Mouse (Mus musculus): ENCODE results near the gene Hist1h2ag. TPM values are rescaled to one million over a fixed set of nuclear protein-coding genes. Genes with fewer than 3 reads are reported as not detected.

The Hist1h2ag gene
- polyA plus RNA-seq, 1 experiment: 10.2 TPM

- no peak overlapping the region for H3K27ac ChIP-seq (ENCODE audit: insufficient read depth, low read length)
- H3K4me1 ChIP-seq (ENCODE audit: control insufficient read depth, insufficient read depth, insufficient read length): no peaks in the 10 kb centered on the region; the same call in 1 of the 2 replicates
- TF ChIP-seq POLR2A (IDR thresholded peaks at IDR 0.05; ENCODE audit: low read depth, low read length) (no peak), CTCF (IDR thresholded peaks at IDR 0.05; ENCODE audit: extremely low read depth, insufficient read depth, insufficient read length, insufficient replicate concordance) (no peak)
- no peaks in the 10 kb centered on the region for H3K36me3 ChIP-seq (ENCODE audit: control insufficient read depth, insufficient read depth, low read length)
- 84% methylated on average over 3 of the region's 3 CpGs for WGBS
- H3K27me3 ChIP-seq (ENCODE audit: control insufficient read depth, insufficient read depth, low read length): peaks cover 9% of the 10 kb centered on the region; the same call in 1 of the 2 replicates
- no peak for DNase-seq (ENCODE audit: low read depth in 1 of 2, low spot score in 2 of 2)
- no peak overlapping the region for H3K4me3 ChIP-seq (ENCODE audit: extremely low read depth, insufficient read depth, insufficient read length)
Observed at GRCm38 (mm10) chr13:22008707-22009106, 34.0 kb downstream of the Hist1h2ag start.

GRCm38 (mm10) chr13:22007872-22008271 is 34.9 kb downstream of the Hist1h2ag start:
- no peak for DNase-seq (ENCODE audit: low read depth in 1 of 2, low spot score in 2 of 2)
- Histone ChIP-seq H3K4me3 (ENCODE audit: extremely low read depth, insufficient read depth, insufficient read length) (no peak overlapping the region), H3K27ac (ENCODE audit: insufficient read depth, low read length) (no peak overlapping the region), H3K27me3 (ENCODE audit: control insufficient read depth, insufficient read depth, low read length) (peaks cover 9% of the 10 kb centered on the region; the same call in 1 of the 2 replicates), H3K4me1 (ENCODE audit: control insufficient read depth, insufficient read depth, insufficient read length) (no peaks in the 10 kb centered on the region; the same call in 1 of the 2 replicates), H3K36me3 (ENCODE audit: control insufficient read depth, insufficient read depth, low read length) (no peaks in the 10 kb centered on the region)
- TF ChIP-seq CTCF (IDR thresholded peaks at IDR 0.05; ENCODE audit: extremely low read depth, insufficient read depth, insufficient read length, insufficient replicate concordance) (no peak), POLR2A (IDR thresholded peaks at IDR 0.05; ENCODE audit: low read depth, low read length) (no peak)
- WGBS: 76% methylated on average over 7 of the region's 7 CpGs

GRCm38 (mm10) chr13:22007121-22007510 is 35.6 kb downstream of the Hist1h2ag start:
- no peak for TF ChIP-seq POLR2A (IDR thresholded peaks at IDR 0.05; ENCODE audit: low read depth, low read length)
- no peak for TF ChIP-seq CTCF (IDR thresholded peaks at IDR 0.05; ENCODE audit: extremely low read depth, insufficient read depth, insufficient read length, insufficient replicate concordance)
- no peaks in the 10 kb centered on the region for H3K36me3 ChIP-seq (ENCODE audit: control insufficient read depth, insufficient read depth, low read length)
- DNase-seq (ENCODE audit: low read depth in 1 of 2, low spot score in 2 of 2): no peak
- H3K27me3 ChIP-seq (ENCODE audit: control insufficient read depth, insufficient read depth, low read length): peaks cover 9% of the 10 kb centered on the region; the same call in 1 of the 2 replicates
- no peak overlapping the region for H3K27ac ChIP-seq (ENCODE audit: insufficient read depth, low read length)
- WGBS: 23% methylated on average over 18 of the region's 18 CpGs
- H3K4me3 ChIP-seq (ENCODE audit: extremely low read depth, insufficient read depth, insufficient read length): peak overlapping the region; percentile 59; the same call in 1 of the 2 replicates
- H3K4me1 ChIP-seq (ENCODE audit: control insufficient read depth, insufficient read depth, insufficient read length): no peaks in the 10 kb centered on the region; the same call in 1 of the 2 replicates

- no peaks in the 10 kb centered on the region for H3K36me3 ChIP-seq (ENCODE audit: control insufficient read depth, insufficient read depth, low read length)
- peaks cover 7% of the 10 kb centered on the region; the same call in 1 of the 2 replicates for H3K27me3 ChIP-seq (ENCODE audit: control insufficient read depth, insufficient read depth, low read length)
- H3K4me3 ChIP-seq (ENCODE audit: extremely low read depth, insufficient read depth, insufficient read length): peak overlapping the region; percentile 59
- no peak overlapping the region for H3K27ac ChIP-seq (ENCODE audit: insufficient read depth, low read length)
- TF ChIP-seq CTCF (IDR thresholded peaks at IDR 0.05; ENCODE audit: extremely low read depth, insufficient read depth, insufficient read length, insufficient replicate concordance) (no peak), POLR2A (IDR thresholded peaks at IDR 0.05; ENCODE audit: low read depth, low read length) (no peak)
- 1% methylated on average over 37 of the region's 38 CpGs for WGBS
- H3K4me1 ChIP-seq (ENCODE audit: control insufficient read depth, insufficient read depth, insufficient read length): peaks cover 3% of the 10 kb centered on the region
- DNase-seq (ENCODE audit: low read depth in 1 of 2, low spot score in 2 of 2): peak in 1 of 2 experiments; percentile 62
Observed at GRCm38 (mm10) chr13:22006334-22007120, 36.2 kb downstream of the Hist1h2ag start.

GRCm38 (mm10) chr13:22005605-22006333 is 37.0 kb downstream of the Hist1h2ag start:
- peaks cover 6% of the 10 kb centered on the region for H3K4me1 ChIP-seq (ENCODE audit: control insufficient read depth, insufficient read depth, insufficient read length)
- DNase-seq (ENCODE audit: low read depth in 1 of 2, low spot score in 2 of 2): peak in 1 of 2 experiments; percentile 56
- WGBS: under 1% methylated on average over 45 of the region's 45 CpGs
- H3K27ac ChIP-seq (ENCODE audit: insufficient read depth, low read length): no peak overlapping the region
- H3K4me3 ChIP-seq (ENCODE audit: extremely low read depth, insufficient read depth, insufficient read length): peak overlapping the region; percentile 59
- TF ChIP-seq CTCF (IDR thresholded peaks at IDR 0.05; ENCODE audit: extremely low read depth, insufficient read depth, insufficient read length, insufficient replicate concordance) (no peak), POLR2A (IDR thresholded peaks at IDR 0.05; ENCODE audit: low read depth, low read length) (no peak)
- H3K27me3 ChIP-seq (ENCODE audit: control insufficient read depth, insufficient read depth, low read length): peaks cover 7% of the 10 kb centered on the region; the same call in 1 of the 2 replicates
- H3K36me3 ChIP-seq (ENCODE audit: control insufficient read depth, insufficient read depth, low read length): no peaks in the 10 kb centered on the region

GRCm38 (mm10) chr13:22001823-22002222 is 40.9 kb downstream of the Hist1h2ag start:
- Histone ChIP-seq H3K4me1 (ENCODE audit: control insufficient read depth, insufficient read depth, insufficient read length) (peaks cover 6% of the 10 kb centered on the region), H3K27me3 (ENCODE audit: control insufficient read depth, insufficient read depth, low read length) (0 out of 2 replicates have a peak, but pooled peaks cover 4% of the 10 kb centered on the region), H3K4me3 (ENCODE audit: extremely low read depth, insufficient read depth, insufficient read length) (no peak overlapping the region), H3K36me3 (ENCODE audit: control insufficient read depth, insufficient read depth, low read length) (no peaks in the 10 kb centered on the region), H3K27ac (ENCODE audit: insufficient read depth, low read length) (no peak overlapping the region)
- TF ChIP-seq CTCF (IDR thresholded peaks at IDR 0.05; ENCODE audit: extremely low read depth, insufficient read depth, insufficient read length, insufficient replicate concordance) (no peak), POLR2A (IDR thresholded peaks at IDR 0.05; ENCODE audit: low read depth, low read length) (no peak)
- DNase-seq (ENCODE audit: low read depth in 1 of 2, low spot score in 2 of 2): no peak
- WGBS: 3% methylated on average over 5 of the region's 5 CpGs
